ENCODE assay signal across 8 mouse cellular contexts in genomic region chr12:103443524-103443923, GRCm38 (mm10). TPM values are rescaled to one million over a fixed set of nuclear protein-coding genes. Genes with fewer than 3 reads are reported as not detected.
DNase-seq lines count a peak whose midpoint lies in the region; ATAC-seq and TF ChIP-seq lines count a peak whose summit lies in the region.
"Had no signal": no experiment of that assay in that cellular context is flagged by ENCODE, and none has a peak within 500 bp of the region (broad histone marks: within the 10 kb centered on the region; RNA-seq: fewer than 3 reads in every experiment).

Gene Ifi27l2a (minus strand): TSS chr12:103443680.

- H3K4me2 ChIP-seq in intestine, postnatal 0 days (replicated peaks; ENCODE audit: low read depth), result peak within 1 kb of the TSS; percentile 44
- H3K4me2 ChIP-seq: limb, embryonic 12.5 days had no signal

- no peaks in the 10 kb centered on the region; the same call in 1 of the 2 replicates for H3K4me1 ChIP-seq in bone marrow, adult 2 months (ENCODE audit: control insufficient read depth, insufficient read depth, low read length)
- no peaks in the 10 kb centered on the region for H3K4me1 ChIP-seq in intestine, postnatal 0 days (replicated peaks; ENCODE audit: control insufficient read depth, insufficient read depth, low read length)
- H3K4me1 ChIP-seq: limb, embryonic 12.5 days had no signal

- 31% methylated on average over 3 of the region's 3 CpGs for WGBS in bone marrow, adult 2 months
- WGBS in intestine, postnatal 0 days, result 54% methylated on average over 3 of the region's 3 CpGs

- H3K9me3 ChIP-seq in intestine, postnatal 0 days (ENCODE audit: control insufficient read depth), result no peaks in the 10 kb centered on the region
- H3K9me3 ChIP-seq: limb, embryonic 12.5 days had no signal

- no peak for TF ChIP-seq CTCF in bone marrow, adult 2 months (IDR thresholded peaks at IDR 0.05; ENCODE audit: control insufficient read depth, insufficient read depth, low read length)
- TF ChIP-seq CTCF in intestine, postnatal 0 days (IDR thresholded peaks at IDR 0.05; ENCODE audit: low read depth), result no peak

- peak within 1 kb of the TSS; percentile 71 for H3K4me3 ChIP-seq in bone marrow, adult 2 months (replicated peaks; ENCODE audit: control insufficient read depth, low read depth, low read length)
- no peak within 1 kb of the TSS for H3K4me3 ChIP-seq in intestine, postnatal 0 days (ENCODE audit: low read depth, low read length)
- H3K4me3 ChIP-seq: limb, embryonic 12.5 days had no signal

- no peaks in the 10 kb centered on the region for H3K27me3 ChIP-seq in intestine, postnatal 0 days (replicated peaks; ENCODE audit: control insufficient read depth, insufficient read depth, low read length)
- H3K27me3 ChIP-seq: limb, embryonic 12.5 days had no signal

- TF ChIP-seq POLR2A in bone marrow, adult 2 months (IDR thresholded peaks at IDR 0.05; ENCODE audit: borderline replicate concordance, control insufficient read depth, low read depth, low read length), result no peak

- no peak within 1 kb of the TSS for H3K9ac ChIP-seq in intestine, postnatal 0 days (ENCODE audit: low read depth, low read length)
- H3K9ac ChIP-seq: limb, embryonic 12.5 days had no signal

- peak; percentile 79 to 82 for DNase-seq in spleen, postnatal 36 days (ENCODE audit: low spot score in 2 of 2)
- no peak for DNase-seq in spleen, postnatal 4 days (ENCODE audit: low spot score in 2 of 2)
- peak; percentile 26 to 44 for DNase-seq in thymus, postnatal 36 days
- DNase-seq in layer of hippocampus, postnatal 36 days, result no peak
- DNase-seq in ovary, postnatal 36 days (ENCODE audit: low spot score), result no peak

- H3K27ac ChIP-seq in bone marrow, adult 2 months (ENCODE audit: control insufficient read depth, insufficient read depth, low read depth, low read length, poor library complexity), result 0 out of 2 replicates have a peak within 1 kb of the TSS, but pooled peaks have one; percentile 1
- H3K27ac ChIP-seq in intestine, postnatal 0 days (ENCODE audit: low read depth, low read length), result no peak within 1 kb of the TSS
- H3K27ac ChIP-seq: limb, embryonic 12.5 days had no signal

- H3K36me3 ChIP-seq in intestine, postnatal 0 days (ENCODE audit: control insufficient read depth, insufficient read depth), result peaks cover 8% of the 10 kb centered on the region; the same call in 1 of the 2 replicates
- H3K36me3 ChIP-seq: limb, embryonic 12.5 days had no signal

- ATAC-seq in intestine, postnatal 0 days, result no peak

RNA-seq across cellular contexts. Expression of gene Ifi27l2a, which starts in this region (rescaled TPM):
- polyA plus RNA-seq in bone marrow, adult 2 months (2011; ENCODE audit: insufficient read depth, insufficient read length, low replicate concordance, missing spikeins), result 31.6 and 112 TPM in 2 replicates
- polyA plus RNA-seq in intestine, postnatal 0 days (2015; fragmentation: Nextera tagmentation; extraction: Ambion mirVana), result 86.6 and 95.5 TPM in 2 replicates
- total RNA-seq in layer of hippocampus, postnatal 36 days (2021), result 1 to 10 TPM; 1.2 to 1.3 TPM

Comparison
In these comparisons a context has a peak if more than half of its experiments do, and no peak if none do; other contexts are left out.
1. DNase-seq: peak in spleen, postnatal 36 days (2 of 2) and thymus, postnatal 36 days (2 of 2); none in spleen, postnatal 4 days (0 of 2), layer of hippocampus, postnatal 36 days (0 of 2) and ovary, postnatal 36 days (single experiment).